Mouse (Mus musculus): ENCODE measurements around the gene Usp15.

Gene Usp15

DNA sequence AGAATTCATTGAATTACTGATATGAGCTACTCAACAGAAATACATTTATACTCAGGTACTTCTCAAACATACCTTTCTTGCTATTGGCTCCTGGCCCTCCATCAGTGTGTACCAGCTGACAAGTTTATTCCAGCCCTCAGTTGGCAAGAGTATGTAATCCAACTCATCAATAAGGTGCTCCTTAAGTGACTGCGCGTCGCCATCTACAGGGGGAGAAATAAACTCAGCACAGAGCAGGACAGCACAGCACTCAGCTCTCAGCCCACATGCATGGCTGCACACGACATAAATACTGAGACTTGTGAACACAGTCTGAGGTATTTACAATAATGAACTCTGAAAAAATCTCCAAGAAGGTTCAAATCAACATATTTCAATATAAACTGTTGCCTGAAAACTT is 21.0 kb downstream of the Usp15 start:
- in situ Hi-C loops (cut with MboI, MseI) = no loop called here

DNA sequence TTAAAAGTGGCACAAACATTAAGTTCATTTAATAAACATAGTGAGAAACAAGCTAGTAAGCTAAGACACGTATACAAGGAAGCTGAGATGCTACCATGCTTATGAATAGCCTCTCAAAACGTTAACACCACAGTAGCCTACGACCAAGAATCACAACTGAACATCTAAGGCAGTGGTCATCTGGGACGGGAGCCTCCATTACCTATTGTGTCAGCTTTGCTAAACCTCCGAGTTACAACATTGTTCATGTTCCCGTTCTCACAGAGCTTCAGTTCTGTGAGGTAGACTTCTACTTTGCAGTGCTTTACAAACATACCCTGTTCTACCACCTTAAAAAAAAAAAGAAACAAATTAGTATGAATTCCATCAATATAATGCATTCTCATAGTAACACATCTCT is 25.9 kb downstream of the Usp15 start:
- in situ Hi-C loops (cut with MboI, MseI) = loop anchor here (25.0 kb wide), 1 partner anchor 1559 kb away; no protein-coding TSS in a partner anchor

DNA sequence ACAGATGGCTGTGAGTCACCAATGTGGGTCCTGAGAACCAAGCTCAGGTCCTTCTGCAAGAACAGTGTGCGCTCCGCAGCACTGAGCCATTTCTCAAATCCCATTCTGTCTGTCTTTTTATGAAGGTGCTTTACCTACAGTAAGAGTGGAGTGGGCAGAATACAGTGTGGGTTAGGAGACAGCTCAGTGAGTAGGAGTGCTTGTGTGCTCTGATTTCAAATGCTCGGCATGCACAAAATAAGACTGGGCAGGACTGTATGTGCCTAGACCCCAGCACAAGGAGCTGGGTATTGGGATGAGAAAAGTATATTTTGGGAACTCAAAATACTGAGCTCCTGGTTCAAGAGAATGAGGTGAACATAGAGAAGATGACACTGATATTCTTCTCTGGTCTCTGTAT is 31.3 kb downstream of the Usp15 start:
- in situ Hi-C loops (cut with MboI, MseI) = loop anchor here (25.0 kb wide), 1 partner anchor 1553 kb away; no protein-coding TSS in a partner anchor

DNA sequence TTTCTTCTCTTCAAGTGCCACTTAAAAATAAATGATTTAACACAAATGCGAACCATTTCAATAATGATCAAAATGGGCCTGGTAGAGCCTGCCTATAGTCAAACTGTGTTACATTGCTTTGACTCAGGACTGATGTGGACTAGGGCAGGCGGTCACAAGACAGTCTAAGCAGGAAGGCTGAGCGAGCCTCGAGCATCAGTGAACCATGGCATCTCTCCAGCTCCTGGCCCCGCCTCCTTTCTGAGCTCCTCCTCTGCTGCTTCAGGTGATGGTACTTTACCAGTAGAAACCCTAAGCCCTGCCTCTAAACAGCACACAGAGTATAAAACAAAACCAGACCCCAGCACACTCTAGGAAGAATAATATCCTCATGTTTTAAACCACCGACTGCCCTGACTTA is 36.3 kb downstream of the Usp15 start:
- in situ Hi-C loops (cut with MboI, MseI) = loop anchor here (25.0 kb wide), 1 partner anchor 1548 kb away; no protein-coding TSS in a partner anchor

DNA sequence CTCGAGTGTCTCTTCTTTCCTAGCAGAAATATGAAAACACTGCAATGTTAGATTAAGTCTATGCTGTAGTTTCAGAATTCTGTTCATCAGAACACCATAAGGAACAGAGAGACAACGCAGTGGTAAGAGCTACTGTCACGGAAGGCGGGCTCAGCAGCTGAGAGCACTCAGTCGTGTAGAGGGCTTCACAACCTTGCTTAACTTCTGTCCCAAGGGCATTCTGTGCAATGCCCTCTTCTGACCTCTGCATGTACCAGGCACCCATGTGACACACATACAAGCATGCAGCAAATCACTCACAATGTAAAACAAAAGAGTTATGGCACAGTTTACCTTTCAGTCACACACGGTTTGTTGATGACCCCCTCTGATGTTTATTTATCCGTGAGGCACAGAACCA is 37.5 kb downstream of the Usp15 start:
- in situ Hi-C loops (cut with MboI, MseI) = loop anchor here (25.0 kb wide), 1 partner anchor 1547 kb away; no protein-coding TSS in a partner anchor

DNA sequence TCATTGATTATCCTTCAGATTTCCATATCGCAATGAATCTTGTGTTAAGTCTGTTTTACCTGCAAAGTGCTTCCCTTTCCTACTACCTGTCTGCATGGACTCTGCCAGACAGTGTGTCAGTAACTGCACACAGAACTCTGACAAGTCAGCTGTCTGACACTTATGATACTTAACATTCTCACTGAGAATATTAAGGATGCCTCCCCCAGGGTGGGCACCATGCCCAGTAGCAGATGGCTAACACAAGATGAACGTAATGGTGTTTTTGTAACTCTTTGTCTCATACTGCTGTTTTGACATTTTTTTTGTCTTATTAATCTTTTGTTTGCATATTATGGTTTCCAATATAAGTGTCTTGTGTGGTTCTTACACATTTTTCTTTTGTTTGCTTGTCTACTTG is 40.4 kb downstream of the Usp15 start:
- in situ Hi-C loops (cut with MboI, MseI) = loop anchor here (25.0 kb wide), 1 partner anchor 1544 kb away; no protein-coding TSS in a partner anchor

DNA sequence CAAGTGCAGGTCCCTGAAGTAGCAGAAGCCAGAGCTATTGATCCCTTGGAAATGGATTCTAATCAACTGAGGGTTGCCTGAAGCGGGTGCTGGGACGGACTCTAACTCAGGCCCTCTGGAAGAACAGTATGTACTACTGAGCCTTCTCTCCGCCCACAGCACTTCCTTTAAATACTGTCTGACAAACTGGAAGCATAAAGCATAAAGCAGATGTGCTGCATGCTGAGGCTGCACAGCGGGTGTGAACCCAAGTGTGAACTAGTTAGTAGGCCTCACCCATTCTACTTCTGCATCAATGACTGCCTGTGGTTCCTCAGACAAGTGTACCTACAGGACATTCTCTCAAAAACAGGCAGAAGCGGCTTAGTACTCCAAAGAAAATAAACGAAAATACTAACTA is 41.0 kb downstream of the Usp15 start:
- in situ Hi-C loops (cut with MboI, MseI) = loop anchor here (25.0 kb wide), 1 partner anchor 1543 kb away; no protein-coding TSS in a partner anchor

DNA sequence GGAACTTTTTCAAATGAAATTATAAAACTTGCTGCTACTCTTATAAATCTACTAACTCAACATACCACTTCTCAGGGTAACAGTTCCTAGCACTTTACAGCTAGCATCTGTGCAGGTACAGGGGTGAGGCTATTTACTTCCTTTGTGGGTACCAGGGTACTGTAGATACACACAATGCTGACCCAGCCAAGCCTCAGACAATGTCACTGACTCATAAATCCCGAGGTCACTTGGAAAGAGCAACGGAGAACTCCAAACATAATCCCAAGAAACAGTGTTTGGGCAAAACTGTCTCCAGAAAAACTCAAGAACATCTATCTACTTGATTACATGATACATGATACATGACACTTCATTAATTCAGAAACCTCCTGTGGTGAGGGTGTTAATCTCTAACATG is 43.5 kb downstream of the Usp15 start:
- in situ Hi-C loops (cut with MboI, MseI) = loop anchor here (25.0 kb wide), 1 partner anchor 1541 kb away; no protein-coding TSS in a partner anchor

DNA sequence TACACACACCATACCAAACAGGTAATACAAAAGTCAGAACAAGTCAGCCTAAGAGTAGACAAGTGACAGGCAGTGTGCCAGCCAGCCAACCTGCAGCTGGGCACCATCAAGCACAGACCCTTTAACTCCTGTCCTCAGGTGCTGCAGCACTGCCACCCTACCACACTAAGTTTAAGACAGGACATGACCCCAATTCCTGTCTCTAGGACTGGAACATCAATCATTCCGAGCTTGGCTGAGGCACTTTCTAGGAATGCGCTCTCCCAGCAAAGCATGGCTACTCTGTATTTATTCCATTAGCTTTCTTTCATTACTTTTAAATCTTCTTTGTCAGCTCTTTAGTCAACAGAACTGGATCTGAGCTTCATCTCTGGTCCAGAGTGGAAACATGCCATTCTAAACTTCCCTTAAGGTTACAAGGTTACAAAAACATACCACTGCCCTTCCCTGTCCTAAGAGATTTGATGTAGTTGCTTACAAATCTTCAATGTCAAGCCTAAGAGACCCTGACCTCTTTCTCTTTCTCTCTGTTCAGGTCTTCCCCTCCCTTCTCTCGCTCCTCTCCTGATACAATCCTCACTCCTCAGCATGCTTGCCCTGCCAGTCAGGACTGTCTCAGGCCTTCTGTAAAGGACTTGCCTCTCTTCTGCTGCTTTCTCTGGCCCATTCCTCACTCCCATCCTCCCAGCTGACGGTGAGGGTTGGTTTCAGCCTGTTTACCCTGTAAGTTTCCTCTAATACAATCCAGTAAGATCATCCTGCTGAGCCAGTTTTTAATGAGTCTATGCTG is 48.6 kb downstream of the Usp15 start:
- in situ Hi-C loops (cut with MboI, MseI) = no loop called here

DNA sequence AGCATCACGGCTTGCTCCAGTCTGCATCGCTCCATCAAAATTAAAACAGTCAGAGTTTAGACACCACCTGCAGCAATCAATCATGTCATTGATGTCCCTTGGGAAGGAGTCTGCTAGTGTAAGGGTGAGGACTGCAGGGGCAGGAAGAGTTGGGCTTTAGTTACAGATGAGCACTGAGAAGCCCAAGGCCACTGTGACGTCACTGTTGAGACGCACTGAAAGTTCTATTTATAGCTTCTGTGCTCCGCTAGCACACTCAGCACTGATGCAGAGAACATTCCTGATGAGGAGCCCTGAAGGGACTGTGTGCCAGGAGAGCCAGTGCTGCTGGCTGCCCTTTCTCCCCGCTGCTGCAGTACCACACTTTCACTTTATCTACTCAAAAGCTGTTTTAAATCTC is 49.6 kb downstream of the Usp15 start:
- in situ Hi-C loops (cut with MboI, MseI) = no loop called here

DNA sequence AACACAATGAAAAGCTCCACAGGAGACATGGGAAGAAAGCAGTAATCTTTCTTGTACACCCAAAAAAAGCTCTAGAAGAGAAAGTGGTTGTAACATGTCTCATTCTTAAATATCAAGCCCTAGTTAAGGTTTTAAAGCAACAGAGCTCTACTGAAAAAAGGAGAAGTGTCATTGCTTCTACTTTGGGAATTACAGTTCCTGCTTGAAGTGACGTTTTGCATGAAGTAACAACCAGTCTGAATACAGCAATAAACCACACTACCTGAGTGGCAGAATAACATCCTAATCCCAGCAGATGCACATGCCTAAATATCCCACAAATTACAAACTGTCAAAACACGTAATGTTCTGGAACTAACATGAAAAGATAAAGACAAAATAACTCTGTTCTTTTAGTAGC is 50.4 kb downstream of the Usp15 start:
- in situ Hi-C loops (cut with MboI, MseI) = no loop called here

DNA sequence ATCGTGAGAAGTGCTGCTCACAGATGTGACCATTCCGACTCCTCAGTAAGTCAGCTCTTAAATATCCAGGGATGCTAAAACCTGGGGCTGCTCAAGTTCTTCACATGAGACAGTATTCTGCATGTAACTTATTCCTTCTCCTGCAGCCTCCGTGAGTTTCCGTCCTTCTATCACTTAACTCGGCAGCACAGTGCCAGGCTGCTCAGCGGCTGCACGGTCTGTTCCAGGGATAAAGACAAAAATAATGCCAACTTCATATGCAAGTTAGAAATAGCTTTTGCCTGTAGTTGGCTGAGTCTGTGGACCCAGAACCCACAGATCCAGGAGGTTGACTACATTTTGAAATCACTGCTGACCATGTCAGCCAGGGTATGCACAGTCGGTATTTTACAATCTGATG is 52.5 kb downstream of the Usp15 start:
- in situ Hi-C loops (cut with MboI, MseI) = no loop called here

DNA sequence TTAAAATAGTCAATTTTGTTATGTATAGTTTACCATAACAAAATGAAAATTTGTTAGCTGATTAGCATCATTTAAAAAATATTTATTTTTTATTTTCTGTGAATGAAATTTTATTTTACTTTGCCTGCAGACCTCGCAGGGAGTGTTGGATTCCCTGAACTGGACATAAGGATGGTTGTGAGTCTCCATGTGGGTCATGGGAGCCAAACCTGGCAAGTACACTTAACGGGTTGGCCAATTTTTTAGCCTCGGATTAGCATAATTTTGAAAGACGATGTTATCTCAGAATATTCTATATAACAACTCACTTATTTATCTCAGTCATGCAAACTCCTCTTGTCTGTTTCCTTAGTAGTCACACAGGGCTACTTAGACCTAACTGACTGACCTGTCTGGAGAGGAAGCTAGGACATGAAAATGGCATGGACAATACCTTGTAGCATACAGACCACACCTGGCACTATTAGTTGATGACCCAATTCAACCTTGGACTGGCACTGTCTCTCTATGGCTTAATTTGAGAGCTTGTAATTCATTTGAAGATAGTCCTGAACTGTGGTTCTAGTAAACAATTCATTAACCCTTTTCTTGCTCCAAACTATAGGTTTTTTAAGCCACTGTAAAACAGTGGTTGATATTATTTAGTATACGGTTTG is 54.3 kb downstream of the Usp15 start:
- in situ Hi-C loops (cut with MboI, MseI) = no loop called here

DNA sequence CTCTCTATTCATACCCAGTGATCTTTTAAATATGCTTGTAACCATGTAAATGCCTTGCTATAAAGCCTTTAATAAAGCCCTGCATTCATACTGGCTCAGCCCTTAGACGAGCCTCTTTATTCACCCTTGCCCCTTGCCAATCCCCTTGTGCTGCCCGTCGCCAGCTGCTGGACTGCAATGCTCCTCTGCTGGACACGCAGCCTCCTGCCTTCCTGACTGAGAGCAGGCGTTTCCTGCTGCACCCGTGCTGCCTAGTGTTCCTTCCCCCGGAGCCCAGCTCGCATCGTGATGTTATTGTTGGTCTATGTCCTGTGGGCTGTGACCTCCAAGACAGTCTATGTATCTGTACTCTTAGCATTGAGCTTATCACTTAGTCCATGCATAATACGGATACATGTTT is 61.0 kb downstream of the Usp15 start:
- in situ Hi-C loops (cut with MboI, MseI) = no loop called here

DNA sequence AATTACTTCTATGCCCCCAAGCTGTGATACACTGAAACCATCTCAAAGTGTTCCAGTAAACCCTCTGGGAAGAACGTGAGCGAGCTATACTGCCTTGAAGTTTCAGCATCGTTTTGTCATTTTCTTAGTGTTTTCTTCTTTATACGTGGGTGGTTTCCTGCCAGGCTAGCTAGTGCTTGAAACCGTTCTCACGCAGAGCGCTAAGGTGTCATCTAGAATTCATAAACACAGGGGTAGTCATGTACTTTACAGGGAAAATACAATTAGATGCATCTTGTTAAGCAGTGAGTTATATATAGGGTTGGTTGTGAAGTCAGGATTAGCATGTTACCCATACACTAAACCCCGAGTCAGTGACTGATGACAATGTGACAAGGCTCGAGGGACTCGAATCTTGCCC is 65.3 kb downstream of the Usp15 start:
- in situ Hi-C loops (cut with MboI, MseI) = no loop called here

DNA sequence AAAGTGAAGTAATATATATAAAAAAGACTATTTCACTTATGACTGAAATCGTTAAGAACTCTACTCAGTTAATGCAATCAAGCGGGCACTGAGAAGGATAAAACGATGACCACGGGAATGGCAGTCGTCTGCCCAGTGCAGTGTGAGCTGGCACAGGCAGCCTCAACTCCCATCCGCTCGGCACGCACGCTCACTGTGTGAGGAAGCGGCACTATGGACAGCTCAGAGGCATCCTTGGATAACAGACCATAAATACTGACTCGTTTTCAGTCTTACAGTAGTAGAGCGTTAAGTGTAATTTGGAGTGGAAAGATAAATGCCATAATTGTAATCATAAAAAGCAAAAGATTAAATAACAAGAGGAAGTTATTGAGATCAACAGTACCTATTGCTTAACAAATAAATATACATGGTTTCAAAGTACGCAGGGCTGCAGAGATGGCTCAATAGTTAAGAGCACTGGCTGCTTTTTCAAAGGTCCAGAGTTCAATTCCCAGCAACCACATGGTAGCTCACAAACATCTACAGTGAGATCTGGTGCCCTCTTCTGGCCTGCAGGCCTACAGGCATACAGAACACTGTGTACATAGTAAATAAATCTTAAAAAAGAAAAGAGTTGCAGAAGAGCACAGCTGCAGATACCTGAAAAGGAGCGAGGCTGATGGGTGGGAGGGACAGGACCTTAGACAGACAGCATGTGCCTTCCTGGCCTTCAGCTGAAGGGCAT is 76.0 kb downstream of the Usp15 start:
- in situ Hi-C loops (cut with MboI, MseI) = no loop called here

DNA sequence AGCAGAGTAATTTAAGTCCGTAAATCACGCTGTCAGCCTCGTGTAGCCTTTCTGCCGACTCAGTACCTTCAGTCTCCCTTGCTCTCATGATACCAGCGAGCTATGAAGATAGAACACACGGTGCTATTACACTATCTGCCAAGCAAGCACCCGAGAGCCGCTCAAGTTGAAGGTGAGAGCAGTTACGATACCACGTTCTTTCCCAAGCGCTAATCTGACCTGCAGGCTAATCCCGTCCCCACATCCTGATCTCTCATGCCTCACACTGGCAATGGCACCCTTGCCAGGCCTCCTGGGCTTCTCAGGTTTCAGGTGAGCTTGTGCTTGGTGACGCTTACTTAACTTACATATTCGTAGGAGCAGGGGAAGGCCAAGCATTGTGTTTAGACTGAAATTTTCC is 79.9 kb downstream of the Usp15 start:
- in situ Hi-C loops (cut with MboI, MseI) = no loop called here

DNA sequence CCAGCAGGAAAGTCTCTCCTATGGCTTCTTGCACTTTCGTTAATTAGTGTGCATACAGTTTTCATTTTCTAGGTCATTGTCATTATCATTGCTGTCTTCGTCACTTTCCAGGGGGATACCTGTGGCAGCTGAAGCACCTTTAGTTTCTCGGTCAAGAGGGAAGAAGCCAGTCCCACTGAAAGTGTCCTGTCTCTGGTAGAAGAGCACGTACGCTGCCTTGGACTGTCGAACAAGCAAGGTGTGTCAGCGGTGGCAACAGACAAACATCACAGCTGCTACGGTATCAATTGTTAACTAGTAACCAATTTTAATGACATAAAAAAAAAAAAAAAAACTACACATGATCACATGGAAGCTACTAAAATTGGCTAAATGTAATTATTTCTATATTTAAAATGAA is 83.3 kb downstream of the Usp15 start:
- in situ Hi-C loops (cut with MboI, MseI) = no loop called here

DNA sequence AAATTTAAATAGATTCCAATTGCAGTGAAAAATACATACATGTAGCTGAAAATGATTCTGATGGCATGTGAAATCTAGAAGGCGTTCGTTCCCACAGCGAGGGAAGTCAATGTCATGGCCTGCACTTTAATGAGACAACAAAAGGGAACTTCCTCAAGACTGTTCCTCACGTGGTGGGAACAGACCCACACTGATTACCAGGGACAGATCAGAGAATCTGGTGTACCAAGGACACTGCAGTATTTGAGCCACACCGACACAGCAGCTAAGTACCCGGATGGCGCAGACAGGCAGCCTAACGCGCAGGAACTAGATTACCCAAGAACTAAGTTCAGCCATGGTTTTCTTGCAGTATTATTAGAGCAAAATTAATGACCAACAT is 84.0 kb downstream of the Usp15 start:
- in situ Hi-C loops (cut with MboI, MseI) = no loop called here

DNA sequence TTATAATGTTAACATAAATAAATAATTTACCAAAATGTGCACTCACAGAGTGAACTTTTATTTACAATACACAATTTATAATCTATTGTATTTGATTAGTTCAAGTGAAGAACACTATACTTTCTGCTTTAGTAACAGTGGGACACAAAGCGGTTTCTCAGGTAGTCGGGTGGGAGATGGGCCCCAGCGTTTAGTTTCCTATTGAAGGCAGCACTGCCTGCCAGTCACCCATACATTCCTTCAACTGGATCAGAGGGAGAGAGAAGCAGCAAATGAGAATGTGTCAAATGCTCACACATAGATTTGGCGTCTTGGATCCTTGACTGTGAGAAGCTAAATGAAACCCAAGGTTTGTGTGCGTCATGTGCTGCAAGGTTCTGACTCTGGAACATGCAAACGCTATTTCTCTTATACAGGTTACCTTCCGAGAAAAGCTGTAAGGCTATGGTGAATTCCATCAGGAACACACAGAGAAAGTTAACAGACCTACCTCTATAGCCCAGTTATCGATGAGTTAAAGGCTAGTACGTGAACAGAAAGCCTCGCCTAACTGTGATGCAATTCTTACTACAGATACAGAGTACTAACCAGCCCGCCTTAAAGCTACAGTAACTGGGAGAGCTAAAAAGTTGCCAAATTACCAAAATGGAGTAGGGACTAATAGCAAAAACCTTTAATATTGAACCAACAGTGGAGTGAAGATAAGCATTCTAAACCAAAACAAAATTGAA is 84.6 kb downstream of the Usp15 start:
- in situ Hi-C loops (cut with MboI, MseI) = no loop called here

DNA sequence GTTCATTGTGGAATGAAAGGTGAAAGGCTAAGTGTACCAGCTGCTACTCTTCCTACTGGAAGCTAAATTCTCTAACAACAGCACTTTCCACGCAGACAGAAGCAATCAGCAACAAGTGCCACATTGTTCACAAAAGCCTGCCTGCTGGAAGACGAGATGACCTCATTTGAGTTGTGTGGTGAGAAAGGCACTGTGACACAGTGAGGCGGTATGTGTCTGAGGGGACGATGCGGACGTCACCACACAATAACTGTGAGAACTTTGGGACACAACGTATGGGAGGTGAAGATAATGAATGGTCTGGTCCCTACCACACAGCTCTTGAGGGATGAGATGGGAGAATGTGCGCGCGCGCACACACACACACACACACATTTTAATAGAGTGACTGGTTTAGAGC is 86.2 kb downstream of the Usp15 start:
- in situ Hi-C loops (cut with MboI, MseI) = no loop called here

DNA sequence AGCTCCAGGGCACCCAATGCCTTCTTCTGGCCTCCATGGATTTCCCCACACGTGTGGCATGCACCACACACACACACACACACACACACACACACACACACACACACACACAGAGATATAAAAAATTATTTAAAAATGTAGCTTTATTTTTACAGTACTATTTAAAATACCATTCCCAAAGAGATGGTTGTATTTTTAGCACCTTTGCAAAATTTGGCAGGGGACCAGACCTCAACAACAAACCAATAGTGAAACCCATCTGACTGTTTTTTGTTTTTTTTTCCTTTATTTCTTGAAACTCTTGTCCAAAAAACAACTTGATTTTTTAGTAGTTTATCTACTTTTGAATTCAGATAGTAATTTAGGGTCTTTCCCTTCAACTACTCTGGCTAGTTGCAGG is 88.3 kb downstream of the Usp15 start:
- in situ Hi-C loops (cut with MboI, MseI) = no loop called here

All from T-helper 1 cell (primary cell).